Mouse (Mus musculus) G1E-ER4 (cell line): ENCODE measurements around the gene Pfkfb4. TPM values are rescaled to one million over a fixed set of nuclear protein-coding genes. Genes with fewer than 3 reads are reported as not detected.

Experiments used
- GATA1 ChIP-seq: IDR thresholded peaks from one replicate; pipeline ENCODE4 v1.8.0; 2012; ENCODE audit warnings: low read length, inconsistent platforms
- polyA plus RNA-seq: library from polyadenylated mRNA; stranded (reverse); fragments of >175 nt; gene quantifications from 2 replicates; pipeline ENCODE4 v1.2.3, GENCODE M21; 2012

The Pfkfb4 gene
- polyA plus RNA-seq, 1 experiment, result 2.5 TPM

DNA sequence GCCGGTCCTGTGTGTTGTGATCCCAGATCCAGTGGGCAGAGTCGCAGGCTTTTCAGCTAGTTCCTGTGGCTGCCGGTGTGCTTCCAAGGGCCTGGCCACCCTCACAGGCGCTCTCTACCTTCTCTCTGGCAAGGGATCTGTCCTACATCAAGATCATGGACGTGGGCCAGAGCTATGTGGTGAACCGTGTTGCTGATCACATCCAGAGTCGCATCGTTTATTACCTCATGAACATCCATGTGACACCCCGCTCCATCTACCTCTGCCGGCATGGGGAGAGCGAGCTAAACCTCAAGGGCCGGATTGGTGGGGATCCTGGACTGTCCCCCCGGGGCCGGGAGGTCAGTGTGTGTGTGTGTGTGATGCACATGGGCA is 18.7 kb downstream of the Pfkfb4 start:
- no peak for TF ChIP-seq GATA1

DNA sequence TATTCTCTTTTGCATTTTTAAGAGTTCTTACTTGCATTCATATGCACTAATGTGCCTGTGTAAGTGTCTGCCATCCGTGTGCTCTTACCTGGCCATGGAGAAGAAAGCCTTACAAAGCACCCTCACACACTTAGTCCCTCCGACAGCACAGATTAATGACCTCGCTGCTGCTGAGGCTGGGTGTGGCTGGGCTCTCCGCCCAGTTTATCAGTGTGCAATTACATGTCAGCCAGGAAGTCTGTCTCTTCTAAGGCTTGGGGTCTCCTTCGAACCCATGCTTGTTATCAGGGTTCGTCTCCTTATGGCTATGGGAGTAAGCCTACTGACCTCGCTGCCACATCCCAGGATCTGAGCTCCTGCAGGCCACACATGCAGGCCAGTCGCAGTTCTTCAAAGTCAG is 23.8 kb downstream of the Pfkfb4 start:
- no peak for TF ChIP-seq GATA1

DNA sequence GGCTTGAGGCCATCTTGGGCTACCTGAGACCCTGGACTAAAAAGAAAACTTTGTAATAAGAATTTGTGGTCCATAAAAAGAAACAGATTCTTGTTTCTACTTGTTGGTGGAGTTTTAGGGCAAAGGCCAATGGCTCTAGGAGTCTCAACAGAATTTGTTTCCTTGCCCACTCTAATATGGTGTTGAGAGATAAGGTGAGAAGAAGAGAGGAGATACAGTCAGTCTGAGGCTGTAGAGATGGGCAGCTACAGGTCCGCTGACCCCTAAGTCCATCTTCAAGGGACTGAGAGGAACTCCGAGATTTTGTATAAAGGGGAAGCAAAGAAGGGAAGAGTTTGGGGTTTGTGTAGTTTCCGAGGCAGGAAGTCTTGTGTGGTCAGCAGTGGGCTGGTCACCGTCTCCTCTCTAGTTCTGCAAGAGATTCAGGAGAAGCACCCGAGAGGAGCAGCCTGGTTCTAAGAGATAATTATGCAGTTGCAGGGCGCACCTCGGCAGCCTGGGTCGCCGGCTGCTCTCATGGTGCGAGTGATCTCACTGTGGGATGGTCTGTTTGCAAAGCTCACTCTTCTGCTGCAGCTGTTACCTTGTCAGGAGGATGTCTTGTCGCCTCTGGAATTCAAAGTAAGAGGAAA is 25.5 kb downstream of the Pfkfb4 start:
- no peak for TF ChIP-seq GATA1

DNA sequence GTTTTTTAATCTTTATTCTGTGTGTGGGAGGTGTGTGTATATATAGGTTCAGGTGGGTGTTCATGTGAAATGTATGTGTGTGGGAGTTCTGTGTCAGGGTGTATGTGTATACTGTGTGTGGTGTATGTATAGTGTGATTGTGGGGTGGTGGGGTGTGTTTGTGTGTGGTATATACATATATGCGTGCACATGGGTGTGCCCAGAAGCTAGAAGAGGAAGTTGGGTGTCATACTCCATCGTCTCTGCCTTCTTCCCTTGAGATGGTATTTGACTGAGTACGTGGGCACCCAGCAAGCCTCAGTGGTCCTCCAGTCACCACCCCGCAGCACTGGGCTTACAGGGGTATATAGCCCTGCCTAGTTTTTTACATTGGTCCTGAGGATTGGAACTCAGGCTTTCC is 29.9 kb downstream of the Pfkfb4 start:
- TF ChIP-seq GATA1, result no peak

DNA sequence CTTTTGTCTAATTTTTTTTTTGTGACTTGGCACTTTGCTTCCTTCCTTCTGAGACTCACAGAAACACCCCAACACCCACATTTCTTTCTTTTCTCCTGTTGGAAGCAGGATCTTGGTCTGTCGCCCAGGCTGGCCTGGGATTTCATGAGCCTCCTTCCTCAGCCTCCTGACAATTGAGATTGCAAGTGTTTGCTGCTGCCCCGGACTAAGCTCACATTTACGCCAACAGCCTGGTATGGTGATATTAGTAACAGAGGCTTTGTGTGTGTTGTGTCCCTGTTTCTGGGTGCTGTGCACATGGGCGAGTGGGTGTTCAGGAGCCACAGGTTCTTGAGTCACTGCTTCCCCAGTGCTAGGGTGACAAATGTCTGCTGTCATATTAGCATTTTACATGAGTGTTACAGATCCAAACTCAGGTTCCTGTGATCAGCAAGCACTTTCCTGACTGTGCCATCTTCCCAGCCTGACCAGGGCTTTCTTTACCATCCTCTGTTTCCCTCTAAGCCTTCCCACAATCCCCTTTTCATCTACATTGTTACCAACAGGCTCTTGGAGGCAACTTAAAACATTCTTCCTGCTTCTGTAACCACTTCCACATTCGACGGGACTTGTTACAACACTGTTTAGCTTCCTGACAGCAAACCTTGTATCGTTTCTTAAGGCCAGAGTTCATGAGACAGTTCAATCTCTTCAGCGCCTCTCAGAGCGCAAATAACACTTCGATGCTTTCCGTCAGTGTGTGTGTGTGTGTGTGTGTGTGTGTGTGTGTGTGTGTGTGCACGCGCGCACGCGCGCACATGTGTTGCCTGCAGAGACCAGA is 31.5 kb downstream of the Pfkfb4 start:
- TF ChIP-seq GATA1, result no peak

DNA sequence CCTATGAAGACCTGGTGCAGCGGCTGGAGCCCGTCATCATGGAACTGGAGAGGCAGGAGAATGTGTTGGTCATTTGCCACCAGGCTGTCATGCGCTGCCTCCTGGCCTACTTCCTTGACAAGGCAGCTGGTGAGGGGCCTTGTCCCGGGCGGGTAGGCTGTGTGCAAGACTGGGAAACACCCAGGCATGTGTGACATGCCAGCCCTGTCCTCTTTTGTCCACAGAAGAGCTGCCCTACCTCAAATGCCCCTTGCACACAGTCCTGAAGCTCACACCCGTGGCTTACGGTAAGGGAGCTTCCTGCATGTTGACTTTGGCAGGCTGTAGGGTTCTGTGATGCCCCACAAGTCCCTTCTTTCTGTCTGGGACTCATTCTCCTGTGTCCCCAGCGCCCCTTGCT is 35.9 kb downstream of the Pfkfb4 start:
- no peak for TF ChIP-seq GATA1

DNA sequence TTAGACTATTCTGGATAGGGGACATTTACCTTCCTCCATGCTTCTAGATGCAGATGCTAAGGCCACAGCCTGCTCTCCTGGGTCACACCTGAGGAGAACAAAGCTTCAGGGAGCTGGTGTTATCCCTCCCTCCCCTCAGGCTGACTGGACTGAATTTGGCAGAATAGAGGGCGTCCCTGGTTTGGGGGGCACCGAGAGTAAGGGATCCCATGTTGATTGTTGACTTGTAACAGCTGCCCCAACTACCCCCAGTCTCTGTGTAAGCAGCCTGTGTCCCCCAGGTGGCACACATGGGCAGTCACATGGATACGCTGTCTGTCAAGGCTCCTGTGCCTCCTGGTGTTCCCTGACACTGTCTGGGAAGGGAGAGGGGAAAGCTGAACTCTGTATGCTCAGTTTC is 36.8 kb downstream of the Pfkfb4 start:
- TF ChIP-seq GATA1, result no peak

DNA sequence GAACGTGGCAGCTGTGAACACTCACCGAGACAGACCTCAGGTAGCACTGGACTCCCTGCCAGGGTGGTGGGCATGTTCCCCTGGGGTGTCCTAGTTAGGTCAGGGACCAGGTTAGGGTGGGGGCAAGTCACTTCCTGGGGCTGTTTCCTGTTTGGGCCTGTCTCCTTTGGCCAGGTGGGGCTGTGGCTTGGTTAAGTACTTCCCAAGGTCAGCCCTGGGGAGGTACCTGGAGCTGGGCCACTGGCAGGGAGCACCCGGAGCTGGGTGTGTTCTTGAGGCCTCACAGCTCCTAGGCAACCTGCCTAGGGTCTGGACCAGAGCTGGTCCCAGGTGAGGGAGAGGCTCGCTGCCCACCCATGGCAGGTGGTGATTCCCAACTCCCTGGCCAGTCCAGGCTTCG is 37.3 kb downstream of the Pfkfb4 start:
- no peak for TF ChIP-seq GATA1

DNA sequence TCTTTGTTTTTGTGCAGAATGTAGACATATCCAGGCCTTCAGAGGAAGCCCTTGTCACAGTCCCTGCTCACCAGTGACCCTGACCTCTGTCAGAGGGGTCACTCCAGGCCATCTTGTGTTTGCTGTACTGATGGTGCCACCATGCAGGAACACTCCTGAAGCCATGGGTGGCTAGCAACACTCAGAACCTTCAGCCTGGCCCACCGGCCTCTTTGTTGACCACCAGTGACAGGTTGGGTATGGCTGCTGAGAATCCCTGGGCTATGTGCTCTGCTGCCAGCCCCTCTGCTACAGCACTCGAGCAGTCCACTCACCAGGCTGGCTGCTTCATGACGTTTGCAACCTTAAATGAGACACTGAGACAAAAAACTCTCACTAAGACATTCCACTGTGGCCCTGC is 38.7 kb downstream of the Pfkfb4 start:
- no peak for TF ChIP-seq GATA1

DNA sequence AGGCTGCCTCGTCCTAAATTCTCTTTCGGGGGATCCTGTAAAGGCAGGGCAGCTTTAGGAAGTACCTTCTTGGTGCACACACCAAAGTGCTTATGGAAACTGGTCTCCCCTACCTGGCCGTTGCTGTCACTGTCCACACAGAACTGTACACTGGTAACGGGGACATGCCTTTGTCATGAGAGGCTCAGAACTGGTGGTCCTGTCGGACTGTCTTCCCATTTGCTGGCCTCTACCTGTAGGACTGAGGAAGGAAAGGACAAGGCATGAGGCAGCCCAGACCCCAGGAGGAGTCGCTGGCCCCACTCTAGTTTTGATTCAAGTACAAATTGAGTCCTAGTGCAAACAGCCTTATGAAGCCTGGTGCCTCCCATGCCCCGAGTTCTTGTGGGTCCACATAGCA is 39.4 kb downstream of the Pfkfb4 start:
- TF ChIP-seq GATA1, result no peak

DNA sequence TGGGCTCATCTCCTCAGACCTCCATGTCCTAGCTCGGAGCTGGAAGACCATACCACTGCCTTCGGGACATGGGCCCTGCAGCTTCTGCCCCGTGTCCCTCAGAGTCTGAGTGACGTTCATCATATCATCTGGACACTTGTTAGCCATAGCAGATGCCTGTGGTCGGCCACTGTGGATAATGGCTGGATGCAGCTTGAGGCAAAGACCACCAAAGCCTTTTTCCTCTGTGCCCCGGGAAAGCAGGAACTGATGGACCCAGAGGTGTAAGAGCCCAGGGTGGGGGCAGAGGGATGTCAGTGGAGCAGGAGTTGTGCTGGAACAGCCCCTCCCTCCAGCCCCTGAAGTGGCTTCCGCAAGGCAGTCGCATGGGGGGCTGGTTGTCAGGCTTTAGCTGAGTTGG is 40.1 kb downstream of the Pfkfb4 start:
- TF ChIP-seq GATA1, result no peak

DNA sequence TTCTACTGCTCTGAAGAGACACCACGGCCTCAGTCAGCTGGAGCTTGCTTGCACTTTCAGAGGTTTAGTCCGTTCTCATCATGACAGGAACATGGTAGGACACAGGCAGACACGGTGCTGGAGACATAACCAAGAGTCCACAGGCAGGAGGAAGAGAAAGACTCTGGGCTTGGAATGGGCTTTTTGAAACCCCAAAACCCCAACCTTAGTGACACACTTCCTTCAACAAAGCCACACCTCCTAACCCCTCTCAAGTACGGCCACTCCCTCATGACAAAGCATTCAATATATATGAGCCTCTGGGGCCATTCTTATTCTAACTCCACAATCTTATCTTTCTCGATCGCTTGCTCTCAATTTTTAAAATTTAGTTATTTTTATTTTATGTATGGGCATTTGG is 40.9 kb downstream of the Pfkfb4 start:
- no peak for TF ChIP-seq GATA1

DNA sequence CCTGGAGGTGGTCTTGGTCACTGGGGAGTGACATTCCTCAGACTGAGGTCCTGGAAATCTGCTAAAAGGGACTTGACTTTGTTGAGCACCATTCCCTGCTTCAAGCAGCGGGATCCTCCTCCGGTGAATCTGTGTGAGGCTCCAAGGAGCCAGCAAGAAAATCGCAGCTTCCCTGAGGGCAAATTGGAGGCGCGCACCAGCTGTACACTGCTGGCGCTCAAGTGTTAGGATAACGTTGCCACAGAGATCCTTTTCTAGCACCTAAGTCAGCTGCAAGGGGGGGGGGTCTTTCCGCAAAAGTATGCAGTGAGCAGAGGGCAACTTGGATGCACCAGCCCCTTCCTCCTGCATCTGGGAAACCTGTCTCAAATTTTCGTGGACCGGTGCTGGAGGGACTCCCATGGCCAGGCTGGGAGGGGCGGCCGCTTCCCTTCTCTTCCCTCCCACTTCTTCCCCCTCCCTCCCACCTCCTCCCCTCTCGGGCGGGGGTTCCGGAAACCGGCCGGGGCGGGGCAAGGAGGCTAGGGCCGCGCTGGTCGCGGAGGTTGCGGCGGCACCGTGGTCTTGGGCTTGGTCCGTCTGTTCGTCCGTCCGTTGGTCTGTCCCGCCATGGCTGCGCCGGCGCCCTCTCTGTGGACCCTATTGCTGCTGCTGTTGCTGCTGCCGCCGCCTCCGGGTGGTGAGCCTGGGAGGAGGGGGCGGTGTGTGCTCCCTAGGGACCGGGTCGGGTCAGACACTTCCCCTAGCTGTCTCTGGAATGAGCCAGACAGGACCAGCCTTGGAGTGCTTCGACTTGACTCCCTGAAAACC is 46.7 kb downstream of the Pfkfb4 start, which contains the start of gene Shisa5:
Shisa5 (plus strand) TSS at position 480 of the 810 bp plus-strand sequence.
- no peak for TF ChIP-seq GATA1

DNA sequence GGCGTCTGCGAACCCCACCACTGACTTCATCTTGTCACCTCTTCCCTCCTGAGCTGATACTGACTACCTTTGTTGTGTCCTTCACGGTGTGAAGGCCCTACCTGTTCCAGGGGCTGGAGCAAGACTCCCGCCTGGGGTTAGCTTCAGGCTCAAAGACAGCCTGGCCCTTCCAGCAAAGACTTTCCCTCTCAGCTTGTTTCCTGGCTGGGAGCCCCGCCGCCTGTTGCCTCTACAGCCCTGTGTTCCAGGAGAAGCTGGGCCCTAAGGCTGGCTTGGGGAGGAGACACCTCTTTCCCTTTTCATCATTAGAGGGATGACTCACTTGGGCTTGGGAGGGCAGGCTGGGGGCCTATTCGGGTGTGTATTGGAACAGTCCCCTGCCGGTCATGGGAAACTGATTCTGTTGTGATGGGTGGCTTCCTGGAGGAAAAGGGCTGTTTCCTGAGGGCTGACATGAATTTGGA is 47.4 kb downstream of the Pfkfb4 start:
- TF ChIP-seq GATA1, result no peak

DNA sequence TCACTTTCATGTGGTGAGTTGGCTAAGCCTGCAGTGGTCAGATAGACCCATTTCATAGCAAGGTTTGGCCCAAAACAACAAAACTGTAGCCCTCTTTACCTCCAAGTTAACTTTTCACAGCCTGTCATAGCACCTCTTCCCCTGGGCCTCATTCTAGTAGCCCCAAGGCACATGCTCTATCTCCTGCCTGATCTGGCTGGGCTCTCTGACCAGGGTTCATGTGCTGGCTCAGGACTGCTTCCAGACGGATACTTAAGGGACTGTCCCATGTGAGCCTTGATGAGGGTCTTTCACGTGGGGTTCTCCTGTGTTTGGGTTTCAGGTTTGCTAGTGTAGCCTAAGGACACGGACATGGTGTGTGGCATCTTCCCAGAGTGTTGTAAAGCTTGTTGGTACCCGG is 48.1 kb downstream of the Pfkfb4 start:
- TF ChIP-seq GATA1, result no peak

DNA sequence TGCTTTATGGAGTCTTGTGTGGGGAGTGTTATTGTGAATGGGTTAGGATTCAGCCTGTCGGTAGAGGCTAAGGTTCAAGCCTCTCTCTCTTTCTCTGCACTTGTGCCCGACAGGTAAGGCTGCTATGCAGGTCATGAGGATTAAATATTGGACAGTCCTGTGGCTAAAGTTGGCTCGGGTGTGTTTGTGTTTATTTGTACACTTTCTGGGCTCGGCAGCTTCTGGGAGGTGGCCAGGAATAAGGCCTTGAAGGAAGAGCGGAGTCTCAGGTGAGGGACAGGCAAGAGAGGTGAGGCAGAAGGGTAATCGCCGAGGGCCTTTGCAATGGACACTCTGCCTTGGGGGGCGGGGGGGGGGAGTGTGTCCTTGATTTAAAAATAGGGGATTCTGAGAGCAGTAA is 48.6 kb downstream of the Pfkfb4 start:
- no peak for TF ChIP-seq GATA1
